Mouse (Mus musculus): ENCODE results near the gene Cdon. TPM values are rescaled to one million over a fixed set of nuclear protein-coding genes. Genes with fewer than 3 reads are reported as not detected.

Cdon gene
- polyA plus RNA-seq, 1 experiment from 2014 or later = 35.9 TPM

- H3K9ac ChIP-seq = no peak overlapping the region
- no peaks in the 10 kb centered on the region for H3K9me3 ChIP-seq
- peaks cover 74% of the 10 kb centered on the region for H3K36me3 ChIP-seq
- H3K27me3 ChIP-seq = no peaks in the 10 kb centered on the region
- ATAC-seq (ENCODE audit: insufficient number of reproducible peaks, low FRiP score, low TSS enrichment, low read depth) = 0 out of 2 replicates have a peak, but pooled peaks have one; percentile 40
- WGBS = 57% methylated on average over 13 of the region's 13 CpGs
- H3K4me1 ChIP-seq = peaks cover 10% of the 10 kb centered on the region; the same call in 1 of the 2 replicates
- H3K27ac ChIP-seq = peak overlapping the region; percentile 27; the same call in 1 of the 2 replicates
- no peak overlapping the region for H3K4me2 ChIP-seq
- no peak overlapping the region for H3K4me3 ChIP-seq
Observed at GRCm38 (mm10) chr9:35482014-35482898, 61.3 kb downstream of the Cdon start.

- H3K36me3 ChIP-seq = peaks cover 76% of the 10 kb centered on the region
- no peak overlapping the region for H3K4me2 ChIP-seq
- H3K27me3 ChIP-seq = no peaks in the 10 kb centered on the region
- 75% methylated on average over 3 of the region's 3 CpGs for WGBS
- no peak overlapping the region for H3K9ac ChIP-seq
- no peak overlapping the region for H3K27ac ChIP-seq
- H3K4me1 ChIP-seq = peaks cover 11% of the 10 kb centered on the region; the same call in 1 of the 2 replicates
- H3K9me3 ChIP-seq = no peaks in the 10 kb centered on the region
- no peak overlapping the region for H3K4me3 ChIP-seq
- ATAC-seq (ENCODE audit: insufficient number of reproducible peaks, low FRiP score, low TSS enrichment, low read depth) = no peak
Observed at GRCm38 (mm10) chr9:35483949-35484348, 63.0 kb downstream of the Cdon start.

DNA sequence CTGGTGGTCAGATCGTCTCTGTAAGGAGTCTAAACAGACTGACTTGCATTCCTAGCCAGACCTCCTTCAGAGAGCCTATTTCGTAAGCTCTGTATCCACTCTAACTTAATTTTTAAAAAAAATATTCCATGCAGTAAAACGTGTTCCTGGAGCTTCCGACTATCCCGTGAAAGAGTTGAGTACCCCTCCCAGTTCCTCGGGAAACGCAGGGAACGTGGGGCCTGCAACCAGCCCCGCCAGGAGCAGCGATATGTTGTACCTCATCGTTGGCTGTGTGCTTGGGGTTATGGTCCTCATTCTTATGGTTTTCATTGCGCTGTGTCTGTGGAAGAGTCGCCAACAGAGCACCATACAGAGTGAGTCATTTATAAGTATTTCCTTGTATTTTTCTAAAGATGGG, 65.7 kb downstream of the Cdon start:
- WGBS = 71% methylated on average over 13 of the region's 13 CpGs
- Histone ChIP-seq H3K4me3 (no peak overlapping the region), H3K4me2 (no peak overlapping the region), H3K4me1 (peaks cover 17% of the 10 kb centered on the region), H3K9ac (no peak overlapping the region), H3K27ac (no peak overlapping the region; the same call in 1 of the 2 replicates), H3K36me3 (peaks cover 79% of the 10 kb centered on the region), H3K27me3 (no peaks in the 10 kb centered on the region), H3K9me3 (no peaks in the 10 kb centered on the region)
- no peak for ATAC-seq (ENCODE audit: insufficient number of reproducible peaks, low FRiP score, low TSS enrichment, low read depth)

- Histone ChIP-seq H3K27me3 (no peaks in the 10 kb centered on the region), H3K4me3 (no peak overlapping the region), H3K36me3 (peaks cover 68% of the 10 kb centered on the region), H3K9me3 (no peaks in the 10 kb centered on the region), H3K4me2 (no peak overlapping the region), H3K9ac (no peak overlapping the region), H3K4me1 (peaks cover 20% of the 10 kb centered on the region), H3K27ac (peak overlapping the region; percentile 62; the same call in 1 of the 2 replicates)
- ATAC-seq (ENCODE audit: insufficient number of reproducible peaks, low FRiP score, low TSS enrichment, low read depth) = no peak
- 77% methylated on average over 4 of the region's 4 CpGs for WGBS
Observed at GRCm38 (mm10) chr9:35488496-35488895, 67.6 kb downstream of the Cdon start.

GRCm38 (mm10) chr9:35491109-35491866, 70.4 kb downstream of the Cdon start:
- 63% methylated on average over 11 of the region's 11 CpGs for WGBS
- H3K9me3 ChIP-seq = no peaks in the 10 kb centered on the region
- H3K4me3 ChIP-seq = no peak overlapping the region
- H3K9ac ChIP-seq = no peak overlapping the region
- peaks cover 26% of the 10 kb centered on the region for H3K4me1 ChIP-seq
- no peak overlapping the region for H3K4me2 ChIP-seq
- peak overlapping the region; percentile 61 for H3K27ac ChIP-seq
- no peaks in the 10 kb centered on the region for H3K27me3 ChIP-seq
- ATAC-seq (ENCODE audit: insufficient number of reproducible peaks, low FRiP score, low TSS enrichment, low read depth) = peak; percentile 74
- H3K36me3 ChIP-seq = peaks cover 58% of the 10 kb centered on the region

DNA sequence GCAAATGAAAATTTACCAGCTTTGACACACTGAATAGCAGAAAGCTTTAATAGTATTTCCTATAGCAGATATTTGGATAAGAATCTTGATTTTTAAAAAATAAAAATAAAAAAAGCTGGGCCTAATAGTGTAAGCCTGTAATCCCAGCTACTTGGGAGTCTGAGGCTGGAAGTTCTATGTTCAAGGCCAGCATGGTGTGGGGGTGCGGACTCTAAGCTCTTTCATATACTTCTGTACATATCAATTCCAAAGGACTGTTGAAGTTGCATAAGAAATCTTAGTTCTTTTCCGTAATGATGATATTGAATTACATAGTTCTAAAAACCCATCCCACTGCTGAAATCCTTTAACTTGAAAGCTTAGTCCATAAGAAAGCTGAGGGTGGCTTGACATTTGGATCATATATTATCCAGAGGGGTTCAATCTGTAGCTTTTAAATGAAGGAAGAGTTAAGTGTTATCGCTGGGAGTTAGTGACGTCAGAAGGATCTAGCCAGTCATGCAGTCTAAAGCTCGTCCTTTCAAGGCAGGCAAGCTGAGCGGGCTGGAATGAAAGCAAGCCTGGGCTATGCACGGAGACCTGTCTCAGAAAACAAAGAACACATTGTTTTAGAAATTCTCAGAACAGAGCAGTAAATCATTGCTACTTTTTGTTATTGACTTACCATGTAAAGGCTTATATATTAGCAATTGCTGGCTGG, 72.3 kb downstream of the Cdon start:
- no peak for ATAC-seq (ENCODE audit: insufficient number of reproducible peaks, low FRiP score, low TSS enrichment, low read depth)
- Histone ChIP-seq H3K9me3 (no peaks in the 10 kb centered on the region), H3K36me3 (peaks cover 49% of the 10 kb centered on the region), H3K4me3 (no peak overlapping the region), H3K27me3 (no peaks in the 10 kb centered on the region), H3K4me1 (peaks cover 28% of the 10 kb centered on the region), H3K9ac (no peak overlapping the region), H3K4me2 (no peak overlapping the region), H3K27ac (peak overlapping the region; percentile 3; the same call in 1 of the 2 replicates)
- 45% methylated on average over 7 of the region's 7 CpGs for WGBS

- Histone ChIP-seq H3K9ac (no peak overlapping the region), H3K36me3 (peaks cover 49% of the 10 kb centered on the region), H3K9me3 (no peaks in the 10 kb centered on the region), H3K4me2 (no peak overlapping the region), H3K27me3 (no peaks in the 10 kb centered on the region), H3K27ac (no peak overlapping the region), H3K4me1 (peaks cover 28% of the 10 kb centered on the region), H3K4me3 (no peak overlapping the region)
- 30% methylated on average over 4 of the region's 4 CpGs for WGBS
- no peak for ATAC-seq (ENCODE audit: insufficient number of reproducible peaks, low FRiP score, low TSS enrichment, low read depth)
Observed at GRCm38 (mm10) chr9:35493733-35494092, 72.8 kb downstream of the Cdon start.

- H3K9ac ChIP-seq = no peak overlapping the region
- H3K36me3 ChIP-seq = peaks cover 43% of the 10 kb centered on the region
- no peaks in the 10 kb centered on the region for H3K27me3 ChIP-seq
- 46% methylated on average over 4 of the region's 4 CpGs for WGBS
- ATAC-seq (ENCODE audit: insufficient number of reproducible peaks, low FRiP score, low TSS enrichment, low read depth) = no peak
- H3K27ac ChIP-seq = 0 out of 2 replicates have a peak overlapping the region, but pooled peaks have one; percentile 24
- H3K4me3 ChIP-seq = no peak overlapping the region
- peaks cover 21% of the 10 kb centered on the region for H3K4me1 ChIP-seq
- H3K9me3 ChIP-seq = no peaks in the 10 kb centered on the region
- no peak overlapping the region for H3K4me2 ChIP-seq
Observed at GRCm38 (mm10) chr9:35494937-35495336, 74.0 kb downstream of the Cdon start.

GRCm38 (mm10) chr9:35495471-35495870, 74.5 kb downstream of the Cdon start:
- H3K4me1 ChIP-seq = peaks cover 21% of the 10 kb centered on the region
- no peaks in the 10 kb centered on the region for H3K9me3 ChIP-seq
- H3K36me3 ChIP-seq = peaks cover 44% of the 10 kb centered on the region
- WGBS = 63% methylated on average over 3 of the region's 3 CpGs
- no peak overlapping the region for H3K4me3 ChIP-seq
- H3K27ac ChIP-seq = peak overlapping the region; percentile 47; the same call in 1 of the 2 replicates
- no peak overlapping the region for H3K4me2 ChIP-seq
- no peak for ATAC-seq (ENCODE audit: insufficient number of reproducible peaks, low FRiP score, low TSS enrichment, low read depth)
- no peak overlapping the region for H3K9ac ChIP-seq
- no peaks in the 10 kb centered on the region for H3K27me3 ChIP-seq

DNA sequence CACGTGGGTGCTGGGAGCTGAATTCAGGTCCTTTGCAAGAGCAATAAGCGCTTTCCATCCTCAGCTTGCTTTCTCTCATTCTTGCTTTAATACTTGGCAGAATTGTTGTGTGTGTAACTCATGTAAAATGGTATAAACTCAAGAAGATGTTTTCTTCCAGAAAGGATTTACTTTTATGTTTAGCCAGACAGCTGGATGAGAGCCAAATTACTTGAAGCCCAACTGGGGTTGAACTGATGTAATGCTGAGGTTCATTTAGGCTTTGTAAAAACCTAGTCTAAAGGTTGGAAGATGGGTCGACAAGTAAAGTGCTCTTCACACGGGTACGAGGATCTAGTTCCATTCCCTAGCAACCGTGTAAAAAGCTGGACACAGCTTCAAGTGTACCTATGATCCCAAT, 79.0 kb downstream of the Cdon start:
- no peak overlapping the region for H3K27ac ChIP-seq
- no peak overlapping the region for H3K4me3 ChIP-seq
- ATAC-seq (ENCODE audit: insufficient number of reproducible peaks, low FRiP score, low TSS enrichment, low read depth) = no peak
- H3K4me2 ChIP-seq = no peak overlapping the region
- no peak overlapping the region for H3K9ac ChIP-seq
- H3K9me3 ChIP-seq = no peaks in the 10 kb centered on the region
- 81% methylated on average over 6 of the region's 6 CpGs for WGBS
- H3K36me3 ChIP-seq = peaks cover 58% of the 10 kb centered on the region
- H3K4me1 ChIP-seq = peaks cover 14% of the 10 kb centered on the region; the same call in 1 of the 2 replicates
- no peaks in the 10 kb centered on the region for H3K27me3 ChIP-seq

- Histone ChIP-seq H3K9ac (no peak overlapping the region), H3K4me3 (no peak overlapping the region), H3K4me2 (no peak overlapping the region), H3K36me3 (peaks cover 57% of the 10 kb centered on the region), H3K9me3 (no peaks in the 10 kb centered on the region), H3K27me3 (no peaks in the 10 kb centered on the region), H3K27ac (peak overlapping the region; percentile 48; the same call in 1 of the 2 replicates), H3K4me1 (peaks cover 9% of the 10 kb centered on the region)
- ATAC-seq (ENCODE audit: insufficient number of reproducible peaks, low FRiP score, low TSS enrichment, low read depth) = no peak
- WGBS = 86% methylated on average over 10 of the region's 10 CpGs
Observed at GRCm38 (mm10) chr9:35502361-35503000, 81.6 kb downstream of the Cdon start.

Data from limb, embryonic 15.5 days (tissue).